Mouse (Mus musculus): ENCODE data around the gene Dcaf4.

The Dcaf4 gene

GRCm38 (mm10) chr12:83495248-83495960, 24.9 kb upstream of the Dcaf4 start:
- no peak for ATAC-seq (ENCODE audit: insufficient number of reproducible peaks, low FRiP score, low TSS enrichment)

GRCm38 (mm10) chr12:83495961-83496282, 24.3 kb upstream of the Dcaf4 start:
- no peak for ATAC-seq (ENCODE audit: insufficient number of reproducible peaks, low FRiP score, low TSS enrichment)

DNA sequence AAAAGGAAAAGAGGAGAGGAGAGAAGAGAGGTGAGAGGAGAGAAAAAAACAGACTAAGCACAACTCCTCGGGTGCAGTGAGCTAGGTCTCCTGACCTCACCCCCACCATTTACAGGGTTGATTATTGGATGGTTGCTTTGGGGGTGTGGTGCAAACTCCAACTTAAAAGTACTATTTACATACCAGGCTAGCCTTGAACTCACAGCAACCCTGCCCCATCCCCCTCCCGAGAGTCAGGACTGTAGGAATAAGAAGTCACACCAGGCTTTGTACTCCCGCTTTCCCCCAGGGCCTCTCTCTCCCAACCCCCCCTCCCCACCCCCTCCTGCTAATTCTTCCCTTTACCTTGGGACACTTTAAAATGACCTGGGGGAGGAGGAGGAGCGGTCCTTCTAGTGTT, 23.9 kb upstream of the Dcaf4 start:
- ATAC-seq (ENCODE audit: insufficient number of reproducible peaks, low FRiP score, low TSS enrichment), result no peak

- no peak for ATAC-seq (ENCODE audit: insufficient number of reproducible peaks, low FRiP score, low TSS enrichment)
These were observed 23.5 kb upstream of the Dcaf4 start for GRCm38 (mm10) chr12:83496736-83497135.

- ATAC-seq (ENCODE audit: insufficient number of reproducible peaks, low FRiP score, low TSS enrichment), result no peak
These were observed 22.3 kb upstream of the Dcaf4 start for GRCm38 (mm10) chr12:83497959-83498358.

GRCm38 (mm10) chr12:83499256-83499655, 21.0 kb upstream of the Dcaf4 start:
- no peak for ATAC-seq (ENCODE audit: insufficient number of reproducible peaks, low FRiP score, low TSS enrichment)

- ATAC-seq (ENCODE audit: insufficient number of reproducible peaks, low FRiP score, low TSS enrichment), result peak; percentile 49; the same call in 1 of the 2 replicates
These were observed 18.1 kb upstream of the Dcaf4 start for GRCm38 (mm10) chr12:83502190-83502589.

- no peak for ATAC-seq (ENCODE audit: insufficient number of reproducible peaks, low FRiP score, low TSS enrichment)
These were observed 13.7 kb upstream of the Dcaf4 start for GRCm38 (mm10) chr12:83506543-83506942.

GRCm38 (mm10) chr12:83510586-83510985, 9.7 kb upstream of the Dcaf4 start:
- no peak for ATAC-seq (ENCODE audit: insufficient number of reproducible peaks, low FRiP score, low TSS enrichment)

DNA sequence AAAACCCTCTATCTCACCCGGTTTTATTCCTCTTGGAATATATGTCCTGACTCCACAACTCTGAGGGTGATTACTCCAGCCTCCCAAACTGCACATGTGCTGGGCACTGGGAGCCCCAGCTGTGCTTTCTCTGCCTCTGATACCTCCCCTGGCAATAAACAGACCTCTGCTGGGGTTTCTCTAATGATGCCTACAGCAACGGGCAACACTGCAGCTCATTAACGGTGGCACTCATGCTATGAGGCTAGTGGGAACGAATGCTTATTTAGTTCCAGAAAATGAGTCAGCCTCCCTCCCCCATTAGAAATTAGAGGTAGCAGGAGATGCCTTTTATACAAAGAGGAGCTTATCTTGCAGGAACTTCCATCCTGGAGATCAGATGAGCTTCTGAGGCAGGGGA, 7.5 kb upstream of the Dcaf4 start:
- ATAC-seq (ENCODE audit: insufficient number of reproducible peaks, low FRiP score, low TSS enrichment), result no peak

DNA sequence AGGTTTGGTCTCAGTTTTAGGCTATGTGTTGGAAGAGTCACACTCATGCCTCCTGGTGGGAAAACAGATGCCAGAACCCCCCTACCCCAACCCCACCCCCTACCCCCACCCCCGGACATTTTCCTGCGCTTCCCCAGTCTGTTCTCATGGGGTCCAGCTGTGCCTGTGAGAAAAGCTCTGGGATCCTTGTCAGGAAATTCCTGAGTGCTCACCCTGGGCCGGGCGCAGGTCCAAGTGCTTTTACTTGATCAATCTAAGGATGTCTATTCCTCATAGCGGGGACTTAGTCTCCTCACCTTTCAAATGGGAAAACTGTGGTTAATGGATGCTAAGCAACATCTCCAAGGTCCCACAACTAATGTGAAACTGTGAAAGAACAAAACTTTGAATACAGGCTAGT, 7.1 kb upstream of the Dcaf4 start:
- ATAC-seq (ENCODE audit: insufficient number of reproducible peaks, low FRiP score, low TSS enrichment), result no peak

GRCm38 (mm10) chr12:83514216-83514615, 6.0 kb upstream of the Dcaf4 start:
- no peak for ATAC-seq (ENCODE audit: insufficient number of reproducible peaks, low FRiP score, low TSS enrichment)

DNA sequence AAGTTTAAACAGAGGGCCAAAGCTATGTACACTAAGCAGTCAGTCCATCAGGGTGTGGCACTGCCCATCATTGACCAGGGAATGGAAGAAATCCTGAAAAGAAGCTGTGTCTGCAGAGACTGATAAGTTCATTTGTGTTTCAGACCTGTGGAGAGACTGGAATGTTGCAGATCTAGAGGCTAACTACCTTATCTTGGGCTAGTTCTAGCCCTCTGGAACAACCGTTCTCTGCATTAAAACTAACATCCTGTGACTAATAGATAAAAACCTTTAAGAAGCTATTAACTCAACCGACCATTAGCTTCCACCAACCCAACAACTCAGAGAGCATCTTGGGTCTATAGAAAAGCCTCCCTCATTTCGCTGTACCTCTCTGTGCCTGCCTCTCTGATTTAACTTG, 2.7 kb upstream of the Dcaf4 start:
- no peak for ATAC-seq (ENCODE audit: insufficient number of reproducible peaks, low FRiP score, low TSS enrichment)

DNA sequence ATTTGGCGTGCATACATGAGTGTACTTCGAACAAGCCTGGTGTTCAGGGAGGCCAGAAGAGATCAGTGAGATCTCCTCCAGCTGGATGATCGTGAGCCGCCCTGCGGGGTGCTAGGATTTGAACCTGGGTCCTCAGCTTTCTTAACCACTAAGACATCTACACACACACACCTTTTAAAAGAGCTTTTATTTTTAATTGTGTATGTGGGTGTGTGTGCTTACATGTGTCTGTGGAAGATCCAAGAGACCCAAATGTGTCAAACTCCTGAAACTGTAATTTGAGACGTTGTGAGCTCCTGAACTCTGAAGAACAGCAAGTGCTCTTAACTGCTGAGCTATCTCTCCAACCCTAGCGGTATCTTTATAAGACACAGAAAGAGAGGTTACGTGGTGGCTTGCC, 817 bp downstream of the Dcaf4 start:
- ATAC-seq (ENCODE audit: insufficient number of reproducible peaks, low FRiP score, low TSS enrichment), result no peak

- ATAC-seq (ENCODE audit: insufficient number of reproducible peaks, low FRiP score, low TSS enrichment), result no peak
These were observed 2.8 kb downstream of the Dcaf4 start for GRCm38 (mm10) chr12:83523056-83523455.

- ATAC-seq (ENCODE audit: insufficient number of reproducible peaks, low FRiP score, low TSS enrichment), result no peak
These were observed 3.6 kb downstream of the Dcaf4 start for GRCm38 (mm10) chr12:83523892-83524291.

- ATAC-seq (ENCODE audit: insufficient number of reproducible peaks, low FRiP score, low TSS enrichment), result no peak
These were observed 4.1 kb downstream of the Dcaf4 start for GRCm38 (mm10) chr12:83524329-83524728.

- ATAC-seq (ENCODE audit: insufficient number of reproducible peaks, low FRiP score, low TSS enrichment), result no peak
These were observed 5.7 kb downstream of the Dcaf4 start for GRCm38 (mm10) chr12:83525822-83526544.

- ATAC-seq (ENCODE audit: insufficient number of reproducible peaks, low FRiP score, low TSS enrichment), result no peak
These were observed 7.5 kb downstream of the Dcaf4 start for GRCm38 (mm10) chr12:83527816-83528215.

DNA sequence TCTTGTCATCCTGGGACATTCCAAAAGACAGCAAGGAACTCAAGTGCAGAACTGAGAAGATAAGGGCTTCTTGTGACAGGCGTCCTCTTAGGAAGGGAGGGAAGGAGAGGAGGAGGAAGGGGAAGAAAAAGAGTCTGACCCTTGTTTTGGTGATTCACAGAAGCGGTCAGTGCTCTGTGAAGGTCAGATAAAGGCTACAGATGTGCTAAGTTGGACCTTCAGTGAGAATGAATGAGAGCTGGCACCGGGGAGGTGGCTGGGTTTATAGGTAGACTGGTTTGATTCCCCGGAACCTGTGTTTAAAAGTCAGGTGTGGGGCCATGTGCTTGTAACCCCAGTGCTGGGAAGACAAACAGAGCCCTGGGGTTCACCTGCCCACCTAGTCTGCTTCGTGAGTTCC, 8.4 kb downstream of the Dcaf4 start:
- ATAC-seq (ENCODE audit: insufficient number of reproducible peaks, low FRiP score, low TSS enrichment), result no peak

DNA sequence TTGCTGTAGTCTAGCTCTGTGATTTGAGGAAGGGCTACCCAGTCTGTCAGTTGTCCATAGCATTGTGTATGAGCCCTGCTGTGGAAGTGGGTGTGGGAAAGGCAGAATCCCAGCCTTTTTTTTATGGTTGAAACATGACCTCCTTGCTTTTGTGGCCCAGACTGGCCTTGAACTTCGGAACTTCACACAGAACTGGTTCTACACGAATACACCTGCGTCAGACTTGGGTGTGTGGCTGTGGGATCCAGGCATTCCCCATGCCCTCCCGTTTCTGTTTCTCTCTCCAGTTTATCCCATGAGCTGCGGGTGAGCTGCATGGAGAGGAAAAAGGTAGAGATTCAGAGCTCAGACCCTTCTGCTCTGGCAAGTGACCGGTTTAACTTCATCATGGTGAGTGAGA, 11.7 kb downstream of the Dcaf4 start:
- no peak for ATAC-seq (ENCODE audit: insufficient number of reproducible peaks, low FRiP score, low TSS enrichment)

- no peak for ATAC-seq (ENCODE audit: insufficient number of reproducible peaks, low FRiP score, low TSS enrichment)
These were observed 12.7 kb downstream of the Dcaf4 start for GRCm38 (mm10) chr12:83532966-83533365.
